Mouse (Mus musculus) small intestine, adult 2 months (tissue): Measurements from ENCODE around the gene Aspg.
A peak's percentile ranks its signal among the peaks of the same experiment; 100 is the strongest.

Experiments used
- CTCF ChIP-seq: fragments of 200-500 bp; IDR thresholded peaks from 2 replicates; pipeline ENCODE4 v1.5.1; 2012; ENCODE audit warnings: low read depth, mild to moderate bottlenecking, control low read depth, inconsistent platforms, low read length, moderate library complexity, mixed read lengths; ENCODE audit not compliant: insufficient replicate concordance, insufficient read length; ENCODE audit errors: extremely low read depth
- POLR2A ChIP-seq: fragments of 200-500 bp; IDR thresholded peaks from 2 replicates; pipeline ENCODE4 v1.6.1; 2012; ENCODE audit warnings: low read depth, mild to moderate bottlenecking, control low read depth, inconsistent platforms, low read length, moderate library complexity

DNA sequence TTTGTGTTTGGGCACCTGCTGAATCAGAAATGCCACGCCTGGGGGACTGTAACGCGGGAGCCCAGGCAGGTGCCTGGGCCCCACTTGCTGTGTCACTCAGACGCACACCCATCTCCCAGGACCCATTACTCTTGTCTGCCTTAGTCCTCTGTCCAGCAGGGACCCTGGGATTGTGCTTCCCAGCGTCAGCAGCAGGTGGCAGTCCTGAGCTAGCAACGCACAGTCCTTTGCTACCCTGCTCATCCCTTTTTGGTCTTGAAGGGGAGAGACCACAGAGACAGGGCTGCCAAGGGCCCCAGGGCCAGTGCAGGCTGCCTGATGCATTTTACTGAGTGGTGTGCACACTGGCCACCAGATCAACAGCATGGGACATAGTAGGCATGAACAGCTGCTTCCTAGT is 28.8 kb upstream of the Aspg start:
- peak; percentile 82; the same call in 1 of the 2 replicates for TF ChIP-seq CTCF
- TF ChIP-seq POLR2A: no peak
